Mouse (Mus musculus) layer of hippocampus, adult 9-11 months (tissue): ENCODE measurements at regions not wholly inside any gene's neighbourhood (a gene's known extent, or its start where the extent isn't known, plus 50 kb on each side); places are given as distances from the start of the nearest gene placed in this dataset.

Source experiments
- DNase-seq: peaks from one replicate; pipeline ENCODE4 v3.0.0; 2022

DNA sequence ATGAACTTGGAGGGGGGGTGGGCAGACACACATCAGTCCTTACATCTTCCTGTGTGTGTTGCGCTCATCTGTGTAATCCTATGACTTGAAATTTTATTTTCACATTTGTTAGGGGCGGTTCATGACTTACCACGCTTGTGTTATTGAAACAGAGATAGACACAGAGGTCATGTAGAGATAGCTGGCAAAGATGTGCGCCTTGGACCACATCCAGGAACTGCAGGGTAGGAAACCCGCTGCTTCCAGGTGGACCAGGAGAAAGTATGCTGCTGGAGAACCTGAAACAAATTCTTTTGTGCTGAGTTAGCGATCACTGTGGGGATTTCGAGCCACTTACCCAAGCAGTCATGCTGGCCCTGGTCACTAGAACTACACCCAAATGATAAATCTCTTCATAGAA lies 89.1 kb downstream of the Kcnj2 start:
- DNase-seq: no peak

DNA sequence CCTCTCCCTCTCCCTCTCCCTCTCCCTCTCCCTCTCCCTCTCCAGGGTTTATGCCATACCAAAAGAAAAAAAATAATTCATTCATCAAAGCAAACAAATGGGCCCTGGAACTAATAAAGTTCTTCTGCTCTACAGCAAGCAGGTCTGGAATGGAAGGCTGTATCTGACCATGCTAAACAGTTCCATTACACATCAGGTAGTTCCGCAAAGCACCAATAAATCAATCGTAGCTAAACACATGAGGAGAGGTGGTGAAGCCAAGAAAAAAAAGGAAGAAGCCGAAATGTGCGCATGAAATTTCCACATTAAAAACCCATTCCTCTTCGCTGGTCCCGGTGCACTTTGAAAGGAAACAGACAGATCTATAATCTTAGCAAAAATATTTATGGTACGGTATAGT lies 89.8 kb downstream of the Kcnj2 start:
- no peak for DNase-seq

DNA sequence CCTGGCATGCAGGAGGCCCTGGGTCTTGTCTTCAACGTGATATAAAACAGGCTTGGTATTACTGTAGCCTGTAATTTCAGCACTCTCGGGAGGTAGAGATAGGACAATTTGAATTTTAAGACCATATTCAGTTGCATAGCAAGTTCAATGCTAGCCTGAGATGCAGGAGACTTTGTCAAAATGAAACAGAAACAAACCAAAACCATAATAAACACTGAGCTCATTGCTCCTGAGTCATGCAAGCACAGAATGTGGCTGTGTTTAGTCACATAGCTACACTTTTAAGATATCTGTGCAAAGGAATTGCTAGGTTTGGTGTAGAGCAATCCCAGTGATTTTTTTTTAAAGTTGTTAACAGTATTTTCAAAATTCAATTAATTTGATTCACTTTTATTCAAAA lies 93.3 kb downstream of the Kcnj2 start:
- no peak for DNase-seq

DNA sequence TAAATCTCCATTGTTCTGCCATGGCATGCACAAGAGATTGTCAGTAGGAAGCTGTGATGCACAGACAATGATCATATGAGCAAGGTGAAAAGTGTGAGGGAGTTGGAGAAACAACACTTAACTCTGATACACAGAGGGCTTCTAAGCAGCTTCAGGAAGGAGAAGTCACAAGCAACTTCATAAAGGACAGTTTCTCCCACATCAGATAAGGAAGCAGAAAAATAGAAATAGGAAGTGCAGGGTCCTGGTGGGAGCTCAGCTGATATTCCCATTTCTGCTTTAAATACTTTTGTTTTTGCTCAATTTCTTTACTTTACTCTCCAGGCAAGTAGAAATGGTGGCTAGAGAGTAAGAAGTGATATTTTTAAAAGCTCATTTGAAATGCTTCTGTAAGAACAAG lies 98.9 kb downstream of the Kcnj2 start:
- peak; percentile 11 for DNase-seq

DNA sequence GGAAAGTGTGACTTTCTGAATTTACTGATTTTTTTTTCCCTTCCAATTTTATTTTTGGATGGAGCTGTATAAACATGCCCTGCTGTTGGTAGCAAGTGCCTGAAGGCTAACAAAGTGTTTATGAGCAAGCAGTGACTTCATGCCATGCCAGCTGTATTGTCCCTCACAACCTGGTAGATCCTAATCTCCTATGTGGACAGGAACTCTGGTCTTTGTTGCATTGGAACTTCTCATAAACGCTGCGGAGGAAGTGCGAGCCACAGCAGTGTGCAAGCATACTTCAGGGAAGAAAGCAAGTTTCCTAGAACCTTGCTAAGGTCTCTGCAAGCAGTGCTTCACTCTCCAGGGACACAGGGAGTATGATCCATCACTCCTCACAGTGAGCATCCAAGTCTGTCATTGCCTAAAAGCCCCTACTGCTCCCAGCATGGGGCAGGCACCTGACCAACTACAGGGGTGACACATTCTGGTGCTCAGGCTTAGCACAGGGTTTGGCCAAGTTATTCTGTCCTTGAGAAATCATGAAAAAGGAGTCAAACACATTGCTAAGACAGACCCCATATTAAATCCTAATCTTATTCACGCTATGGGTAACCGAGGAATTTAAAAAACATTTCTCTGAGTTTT lies 104.3 kb downstream of the Kcnj2 start:
- DNase-seq: no peak

DNA sequence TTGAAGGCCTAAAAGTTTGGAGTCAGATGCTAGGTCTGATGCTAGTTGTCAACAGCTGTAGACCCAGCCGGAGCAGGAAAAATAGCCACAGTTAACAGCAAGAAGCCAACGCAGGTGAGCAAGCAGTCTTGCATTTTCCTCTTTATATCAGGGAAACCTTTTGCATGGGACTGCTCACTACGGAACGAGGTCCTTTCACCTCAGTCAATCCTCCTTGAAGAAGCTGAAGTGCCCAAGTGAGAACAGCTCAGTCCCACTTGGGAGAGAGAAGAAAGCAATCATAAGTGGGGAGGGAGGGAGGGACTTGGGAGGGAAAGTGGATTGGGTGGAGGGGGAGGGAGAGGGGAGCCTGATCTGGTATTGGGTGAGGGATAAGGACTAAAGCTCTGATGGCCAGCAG lies 107.6 kb downstream of the Kcnj2 start:
- DNase-seq: no peak

DNA sequence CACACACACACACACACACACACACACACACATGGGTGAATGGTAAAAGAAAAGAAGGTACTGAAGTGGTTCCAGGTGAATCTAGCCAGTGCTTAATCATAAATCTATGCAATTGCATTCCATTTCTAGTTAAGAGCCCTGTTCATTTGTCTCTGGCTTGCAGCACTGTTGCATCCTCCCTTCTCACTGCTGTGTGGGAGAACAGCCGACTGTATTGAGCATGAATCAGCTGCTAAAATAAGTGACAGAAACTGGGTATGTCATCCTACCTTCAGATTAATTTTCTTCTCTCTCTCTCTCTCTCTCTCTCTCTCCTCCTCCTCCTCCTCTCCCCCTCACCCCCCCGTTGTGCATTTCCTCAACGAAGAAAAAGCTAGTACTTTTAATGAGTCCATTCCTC lies 109.6 kb downstream of the Kcnj2 start:
- peak; percentile 65 for DNase-seq

DNA sequence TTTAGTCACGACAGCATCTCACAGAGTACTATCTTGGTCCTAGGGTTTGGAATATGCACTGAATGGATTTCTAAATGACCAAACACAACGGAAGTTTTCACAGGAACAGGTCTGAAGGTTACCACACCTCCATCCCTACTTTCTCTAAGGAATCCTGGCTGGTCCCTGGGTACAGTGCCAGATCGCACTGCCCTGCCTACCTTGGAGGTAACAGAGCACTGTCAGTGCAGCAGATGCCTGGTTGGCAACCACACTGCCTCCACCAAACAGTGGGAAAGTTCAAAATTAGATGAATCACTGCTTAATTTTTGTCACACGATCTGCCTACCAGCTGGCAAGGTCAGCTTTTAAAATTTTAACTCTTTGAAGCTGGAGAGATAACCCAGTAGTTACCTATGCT lies 111.6 kb downstream of the Kcnj2 start:
- peak; percentile 25 for DNase-seq

DNA sequence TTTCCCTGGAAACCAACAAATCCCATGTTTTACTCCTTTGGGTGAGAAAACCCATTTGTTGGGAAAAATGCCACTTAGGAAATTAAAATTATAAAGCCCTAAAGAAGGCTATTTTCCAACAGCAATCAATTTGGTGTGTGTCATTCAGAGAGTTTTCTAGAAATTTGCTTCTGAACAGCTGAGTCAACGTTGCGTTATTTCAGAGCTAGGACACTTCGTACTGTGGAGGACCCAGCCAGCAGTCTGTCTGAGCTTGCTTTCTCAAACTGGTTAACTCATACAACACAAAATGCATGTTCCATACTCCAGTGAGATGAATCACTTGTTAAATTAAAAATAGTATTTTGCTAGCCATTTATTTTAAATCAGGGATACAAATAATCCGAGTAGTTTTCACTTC lies 131.5 kb downstream of the Kcnj2 start:
- DNase-seq: peak; percentile 62

DNA sequence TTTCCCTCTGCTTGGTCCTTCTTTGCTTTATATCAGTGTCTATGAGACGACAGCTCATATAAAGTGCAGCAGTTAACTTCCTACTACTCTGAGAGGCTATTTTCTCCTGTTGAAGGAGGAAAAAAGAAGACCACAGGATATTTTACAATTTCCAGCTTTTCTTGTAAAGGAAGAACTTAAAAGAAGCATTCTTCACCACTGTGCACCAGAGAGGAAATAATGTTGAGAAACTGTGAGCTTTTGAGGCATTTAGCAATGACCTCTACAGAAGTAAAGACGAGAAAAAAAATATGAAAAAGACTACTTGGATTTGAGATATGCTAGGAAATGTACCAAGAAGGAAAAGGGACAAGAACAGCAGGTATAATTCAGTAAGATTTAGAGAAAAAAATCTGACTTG lies 134.5 kb downstream of the Kcnj2 start:
- DNase-seq: no peak

DNA sequence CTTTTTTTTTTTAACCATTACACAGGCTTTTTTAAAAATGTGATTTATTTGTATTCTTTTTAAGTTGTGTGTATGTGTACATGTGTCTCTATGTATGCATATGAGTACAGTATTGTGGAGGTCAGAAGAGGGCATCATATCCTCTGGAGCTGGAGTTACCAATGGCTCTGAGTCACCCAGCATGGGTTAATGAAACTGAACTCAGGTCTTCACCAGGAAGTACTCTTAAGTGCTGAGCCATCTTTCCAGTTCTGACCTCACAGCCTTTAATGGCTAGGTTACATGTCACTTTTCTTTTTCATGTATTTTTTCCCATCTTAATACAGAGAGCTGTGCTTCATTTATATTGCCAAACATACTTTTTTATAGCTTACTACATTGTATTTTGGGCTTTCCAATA lies 136.8 kb downstream of the Kcnj2 start:
- no peak for DNase-seq

DNA sequence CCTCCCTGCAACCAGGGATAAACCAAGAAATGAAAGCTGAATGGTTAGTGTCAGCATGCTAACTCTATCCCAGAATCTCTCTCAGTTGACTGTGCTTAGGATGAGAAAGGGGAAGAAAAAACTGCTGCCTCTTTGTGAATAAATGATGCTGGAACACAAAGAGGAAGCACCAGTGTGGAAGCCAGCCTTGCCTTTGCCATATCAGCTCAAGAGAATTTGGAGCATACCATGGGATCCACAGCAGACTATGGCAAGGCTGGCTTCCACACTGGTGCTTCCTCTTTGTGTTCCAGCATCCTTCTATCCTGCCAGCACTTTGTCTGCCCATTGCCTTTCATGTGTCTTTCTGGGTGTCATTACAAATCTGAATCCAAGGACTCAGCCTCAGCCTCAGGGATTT lies 144.6 kb downstream of the Kcnj2 start:
- peak; percentile 15 for DNase-seq

DNA sequence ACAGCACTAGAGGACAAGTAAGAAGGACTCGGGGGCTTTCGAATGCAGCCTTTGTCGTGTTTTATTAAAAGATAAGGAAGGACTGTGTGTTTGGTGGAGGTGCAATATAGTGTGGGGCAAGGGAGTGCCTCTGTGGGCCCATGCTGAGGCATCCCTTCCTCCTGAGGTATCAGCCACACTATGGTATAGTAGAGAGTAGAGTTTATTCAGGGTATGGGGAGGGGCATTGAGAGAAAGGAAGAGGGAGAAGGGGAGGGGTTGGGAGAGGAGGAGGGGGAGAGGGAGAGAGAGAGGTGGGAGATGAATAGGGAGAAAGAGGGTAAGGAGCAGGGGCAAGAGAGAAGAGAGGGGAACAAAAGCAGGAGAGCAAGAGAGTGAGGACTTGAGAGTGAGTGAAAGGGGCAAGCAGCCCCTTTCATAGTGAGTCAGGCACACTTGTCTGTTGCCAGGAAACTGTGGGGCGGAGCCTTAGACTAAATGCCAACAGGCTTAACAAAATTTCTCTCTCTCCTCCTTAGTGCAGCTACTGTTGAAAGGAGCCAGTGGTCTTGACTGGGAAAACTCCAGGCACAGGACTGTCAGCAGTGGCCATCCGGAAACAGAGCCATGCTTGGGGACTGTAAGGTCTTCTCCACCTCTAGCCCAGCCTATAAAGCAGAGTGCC lies 146.2 kb downstream of the Kcnj2 start:
- DNase-seq: no peak

DNA sequence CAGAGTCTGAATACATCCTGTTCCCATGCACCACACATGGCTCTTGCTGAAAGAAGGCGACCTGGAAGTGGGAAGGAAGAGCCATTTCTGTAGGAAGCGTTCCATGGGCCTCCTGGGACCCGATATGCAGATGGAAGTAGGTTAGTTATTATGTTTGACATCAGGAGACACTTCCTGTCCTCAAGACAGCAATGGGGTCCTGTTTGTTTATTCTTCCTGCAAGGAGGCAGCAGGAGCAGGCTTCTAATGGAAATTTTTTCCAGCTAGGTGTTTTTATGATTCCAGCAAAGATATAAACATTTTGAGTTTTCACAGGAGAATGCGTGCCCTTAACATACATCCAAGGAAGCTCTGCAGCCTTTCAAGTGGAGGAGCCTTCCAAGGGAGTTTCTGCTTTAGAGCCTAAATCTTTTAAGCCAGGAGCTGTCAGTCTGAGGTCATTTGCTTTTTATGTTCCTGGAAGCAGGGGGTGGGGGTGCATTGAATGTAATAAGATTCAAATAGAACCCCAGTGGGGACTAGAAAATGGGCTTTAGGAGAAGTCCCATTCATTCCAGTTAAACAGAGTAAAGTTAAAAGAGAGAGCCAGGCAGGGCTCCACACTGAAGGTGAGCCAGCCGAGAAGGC lies 146.9 kb downstream of the Kcnj2 start:
- DNase-seq: no peak

DNA sequence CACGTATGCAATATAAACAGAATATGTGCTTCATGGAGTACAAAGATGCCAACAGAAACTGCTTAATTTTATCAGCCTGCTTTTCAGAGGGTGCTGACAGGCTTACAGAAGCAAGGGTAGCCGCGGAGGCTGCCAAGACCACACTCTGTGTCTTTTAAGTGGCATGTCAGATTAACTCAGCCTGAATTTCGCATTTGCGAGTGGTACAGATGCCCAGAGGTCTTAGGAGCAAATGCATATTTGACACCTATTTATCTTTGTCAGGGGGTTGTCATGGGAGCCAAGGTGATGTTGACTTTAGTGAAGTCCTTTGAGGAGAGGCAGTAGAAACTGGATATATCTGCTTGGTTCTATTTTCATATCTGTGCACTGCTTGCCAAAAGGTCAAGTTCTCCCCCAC lies 149.0 kb downstream of the Kcnj2 start:
- DNase-seq: no peak

DNA sequence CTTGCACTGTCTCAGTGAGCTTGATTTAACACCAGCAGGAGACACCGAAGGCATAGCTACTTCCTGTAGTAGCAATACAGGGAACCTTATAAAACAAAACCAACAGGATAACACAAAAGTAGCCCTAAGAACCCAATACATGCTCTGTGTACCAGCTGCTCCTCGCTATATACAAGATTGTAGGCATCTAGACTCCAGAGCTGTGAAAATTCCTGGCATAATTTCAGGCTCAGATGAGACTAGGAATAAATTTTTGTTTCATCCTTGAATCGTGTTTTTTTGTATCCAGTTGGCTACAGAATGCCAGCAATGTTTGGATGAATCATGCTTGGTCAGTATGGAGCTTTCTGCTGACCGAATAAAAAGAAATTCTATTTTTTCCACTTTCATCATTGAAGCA lies 157.9 kb downstream of the Kcnj2 start:
- DNase-seq: no peak

DNA sequence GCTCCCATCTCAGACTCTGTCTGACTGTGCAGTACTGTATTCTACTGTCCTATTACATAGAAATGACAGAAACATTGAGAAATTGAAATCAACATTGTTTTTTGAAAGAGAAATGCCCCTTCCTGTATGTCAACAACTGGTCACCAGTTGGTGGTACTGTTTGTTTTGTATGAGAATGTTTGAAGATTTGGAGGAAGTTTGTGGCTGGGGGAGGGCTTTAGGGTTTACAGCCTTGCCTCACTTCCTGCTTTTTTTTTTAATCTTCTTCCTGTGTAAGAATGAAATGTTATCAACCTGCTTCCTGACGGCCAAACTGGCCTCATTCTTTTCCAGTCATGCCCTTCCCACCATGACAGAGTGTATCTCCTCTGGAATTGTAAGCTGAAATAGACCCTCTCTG lies 161.3 kb downstream of the Kcnj2 start:
- DNase-seq: no peak

DNA sequence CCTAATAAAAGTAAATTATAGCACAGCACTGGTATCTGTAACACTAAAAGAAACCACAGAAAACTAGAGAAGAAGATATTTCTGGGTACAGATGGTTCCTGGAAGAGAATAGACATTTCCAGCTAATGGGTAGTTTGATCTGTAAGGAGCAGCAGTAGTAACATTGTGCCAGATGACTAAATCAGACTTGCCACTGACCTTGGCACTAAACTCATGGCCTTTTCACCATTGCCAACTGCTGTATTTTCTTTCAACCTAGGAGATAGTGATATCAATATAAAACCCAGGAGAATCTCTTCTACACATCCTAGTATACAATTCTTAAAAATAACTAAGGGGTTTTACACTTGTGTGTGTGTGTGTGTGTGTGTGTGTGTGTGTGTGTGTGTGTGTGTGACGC lies 170.8 kb downstream of the Kcnj2 start:
- no peak for DNase-seq

DNA sequence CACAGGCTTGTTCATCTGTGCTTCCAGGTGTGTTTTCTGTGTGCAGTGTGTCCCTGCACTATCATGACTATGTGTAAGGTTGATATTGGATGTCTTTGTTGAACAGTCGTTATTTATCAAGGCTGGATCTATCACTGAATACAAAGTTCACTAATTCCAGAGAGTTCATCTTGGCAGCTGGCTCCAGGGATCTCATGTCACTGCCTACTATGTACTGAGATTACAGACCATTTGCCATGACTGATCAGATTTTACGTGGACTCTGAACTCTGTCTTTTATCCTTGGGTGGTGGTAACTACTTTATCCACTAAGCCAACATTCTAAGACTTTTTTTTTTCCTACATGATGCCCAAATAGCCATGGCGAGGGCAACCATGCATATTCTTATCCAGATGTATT lies 173.8 kb downstream of the Kcnj2 start:
- no peak for DNase-seq

DNA sequence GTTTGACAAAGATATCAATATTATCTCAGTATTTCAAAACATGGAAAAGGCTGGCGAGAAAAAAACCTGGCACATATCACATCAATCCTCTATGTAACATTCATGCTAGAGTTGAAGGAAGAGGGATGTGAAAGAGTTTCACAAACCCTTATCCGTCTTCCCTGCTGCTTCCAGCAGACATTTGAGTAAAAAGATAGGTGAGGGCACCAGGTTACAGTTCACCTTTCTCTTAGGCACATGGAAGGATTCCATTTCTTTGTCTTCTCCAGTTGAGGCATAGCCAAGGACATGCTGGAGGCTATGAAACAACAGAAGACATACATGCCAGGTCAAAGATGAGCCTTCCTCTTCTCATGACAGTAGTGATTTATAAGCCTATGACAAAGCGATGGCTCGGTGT lies 186.3 kb downstream of the Kcnj2 start:
- no peak for DNase-seq

DNA sequence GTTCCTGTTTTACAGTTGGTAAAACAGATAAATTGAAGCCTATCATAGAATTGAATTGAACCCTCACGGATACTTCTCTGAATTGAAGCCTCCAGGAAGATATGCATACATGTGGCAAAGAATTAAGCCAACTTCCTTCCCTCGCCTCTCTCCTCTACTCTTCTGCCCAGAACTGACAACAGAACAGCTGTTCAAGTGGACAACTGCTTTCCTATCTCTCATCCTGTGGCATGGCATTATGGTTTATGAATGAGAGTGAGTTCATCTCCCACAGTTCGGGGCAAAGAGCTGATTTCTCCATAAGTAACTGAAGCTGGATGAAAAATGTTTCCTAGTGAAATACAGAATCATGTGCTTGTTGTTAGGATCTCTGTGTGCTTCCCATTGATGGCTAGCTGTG lies 190.6 kb downstream of the Kcnj2 start:
- DNase-seq: no peak

DNA sequence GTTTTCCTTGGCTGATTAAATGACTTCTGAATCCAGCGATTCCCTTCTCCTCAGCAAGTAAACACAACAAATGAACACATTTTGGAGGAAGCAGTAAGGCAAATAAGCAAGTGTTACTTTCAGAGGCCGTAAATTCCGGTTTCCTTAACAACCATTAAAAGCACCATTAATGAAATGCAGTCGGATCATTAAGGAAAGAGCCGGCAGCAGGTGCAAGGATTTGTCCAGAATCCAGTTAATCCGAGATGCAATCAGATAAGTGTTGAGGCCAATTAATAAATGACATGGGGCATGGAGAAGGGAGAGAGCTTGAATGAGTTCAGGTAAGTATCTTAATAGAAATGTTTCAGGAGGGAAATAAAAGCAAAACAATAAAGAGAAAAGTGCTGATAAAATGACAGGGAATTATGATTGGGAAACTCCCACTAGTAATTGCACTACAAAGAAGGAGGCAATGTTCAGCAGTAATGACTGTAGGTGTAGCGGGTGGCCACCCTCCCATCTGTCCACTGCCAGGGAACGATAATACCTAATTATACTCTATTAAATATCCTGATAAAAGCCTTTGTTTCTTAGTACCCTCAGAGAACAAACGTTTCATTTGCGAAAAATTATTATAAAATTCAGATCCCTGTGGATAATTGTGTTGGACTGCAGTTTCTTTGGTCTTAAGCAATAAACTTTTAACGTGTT lies 194.9 kb downstream of the Kcnj2 start:
- DNase-seq: no peak

DNA sequence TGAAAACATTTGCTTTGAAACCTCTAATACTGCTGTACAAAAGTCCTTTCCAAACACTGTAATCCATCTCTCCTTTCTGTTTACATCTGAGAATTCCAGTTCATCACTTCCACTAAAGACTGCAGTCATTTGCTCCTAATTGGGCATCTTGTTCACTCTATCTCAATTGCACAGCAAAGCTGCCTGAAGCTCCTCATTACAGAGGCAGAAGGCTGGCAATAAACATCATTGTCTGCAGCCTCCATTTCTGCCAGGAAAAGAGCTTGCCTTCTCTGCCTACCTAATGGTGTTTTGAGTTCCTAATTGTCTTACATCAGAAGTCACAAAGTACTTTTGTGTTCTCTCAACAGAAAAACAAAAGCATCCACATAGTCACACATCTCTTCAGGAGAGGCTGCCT lies 207.7 kb downstream of the Kcnj2 start:
- no peak for DNase-seq

DNA sequence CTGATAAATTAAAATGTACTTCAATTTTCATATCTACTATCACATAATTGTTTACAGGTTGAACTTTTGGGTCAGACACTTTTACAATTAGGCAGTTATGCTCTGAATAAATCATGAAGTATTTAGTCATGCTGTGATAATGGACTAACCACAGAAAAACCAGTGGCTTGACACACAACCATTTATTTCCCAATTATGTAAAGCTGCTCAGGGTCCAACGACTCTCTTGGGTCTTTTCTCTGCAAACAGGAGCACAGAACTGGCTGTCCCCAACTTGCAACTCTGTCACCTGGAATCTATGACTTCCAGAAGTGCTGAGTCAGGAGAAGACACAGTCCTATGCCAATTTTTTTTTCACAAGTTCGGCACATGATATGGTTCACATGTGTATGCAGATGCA lies 214.8 kb downstream of the Kcnj2 start:
- DNase-seq: no peak
